Mouse (Mus musculus) monocyte, adult 2 months (primary cell): ENCODE measurements at regions not wholly inside any gene's neighbourhood (a gene's known extent, or its start where the extent isn't known, plus 50 kb on each side); places are given as distances from the start of the nearest gene placed in this dataset.

Source experiments
- DNase-seq, 2 experiments: peaks; one replicate each; pipeline ENCODE4 v3.0.0; 2022; ENCODE audit warnings: low spot score in 2 of 2, low read depth in 1 of 2

DNA sequence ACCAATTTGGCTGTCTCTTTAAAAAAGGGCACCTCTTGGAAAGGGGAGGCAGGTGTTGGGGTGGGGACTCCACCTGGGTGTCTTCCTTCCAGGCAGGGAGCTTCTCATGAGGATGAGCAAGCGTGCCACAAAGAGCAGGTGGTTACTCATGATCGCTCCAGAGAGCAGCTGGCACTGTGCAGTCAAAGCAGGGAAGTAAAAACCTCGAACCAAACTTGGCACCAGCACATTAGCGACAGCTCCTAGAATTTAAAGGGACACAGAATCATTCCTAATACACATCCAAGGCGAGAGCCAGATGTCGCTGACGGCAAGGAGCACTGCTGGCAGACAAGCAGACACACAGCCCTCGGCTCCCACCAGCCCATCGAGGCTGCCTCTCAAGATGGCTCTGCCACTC lies 70.4 kb downstream of the Irx5 start:
- no peak for DNase-seq

DNA sequence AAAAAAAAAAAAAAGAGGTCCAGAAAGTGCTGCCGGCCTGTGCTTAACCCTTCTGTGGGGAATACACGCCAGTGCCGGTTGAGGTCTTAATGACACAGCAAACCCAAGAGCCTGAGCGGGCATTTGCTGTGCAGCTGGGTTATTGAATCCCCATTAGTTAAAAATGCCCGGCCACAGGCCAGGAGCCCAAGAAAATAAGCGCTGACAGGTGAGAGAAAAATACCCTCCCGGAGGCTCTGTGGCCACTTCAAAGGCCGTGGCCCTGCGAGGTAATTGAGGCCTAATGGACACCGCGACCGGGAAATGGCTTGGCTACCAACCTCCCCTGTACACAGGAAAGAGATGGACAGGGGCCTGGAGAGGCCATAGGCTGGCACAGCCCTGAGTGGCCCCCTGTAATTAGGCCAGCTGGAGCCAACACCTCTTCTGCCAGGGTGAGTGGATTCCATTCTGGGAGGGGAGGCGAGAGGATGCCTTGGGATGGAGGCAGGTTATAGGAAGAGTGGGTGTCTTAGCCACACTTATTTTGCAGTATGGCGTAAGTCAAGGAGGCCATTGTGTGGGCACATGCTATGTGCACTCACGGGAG lies 79.7 kb downstream of the Irx5 start:
- DNase-seq, result no peak

DNA sequence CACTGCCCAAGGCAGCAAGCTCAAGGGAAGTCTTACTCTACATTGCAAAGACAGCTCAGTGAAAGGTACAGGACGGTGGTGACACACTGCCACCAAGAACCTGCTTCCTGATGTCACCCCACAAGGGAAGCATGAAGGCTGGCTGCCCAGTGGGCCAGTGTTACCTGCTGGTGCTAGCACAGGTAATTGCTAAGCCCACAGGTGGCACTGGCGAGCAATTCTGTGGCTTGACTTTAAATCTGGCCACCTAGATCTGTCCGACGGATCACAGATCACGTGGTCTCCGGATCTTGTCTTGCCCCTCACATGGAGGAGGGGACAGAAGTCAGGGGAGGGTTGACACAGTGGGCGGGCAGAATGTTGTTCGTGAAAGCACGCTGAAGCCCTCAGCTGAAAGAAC lies 80.9 kb downstream of the Irx5 start:
- no peak for DNase-seq

DNA sequence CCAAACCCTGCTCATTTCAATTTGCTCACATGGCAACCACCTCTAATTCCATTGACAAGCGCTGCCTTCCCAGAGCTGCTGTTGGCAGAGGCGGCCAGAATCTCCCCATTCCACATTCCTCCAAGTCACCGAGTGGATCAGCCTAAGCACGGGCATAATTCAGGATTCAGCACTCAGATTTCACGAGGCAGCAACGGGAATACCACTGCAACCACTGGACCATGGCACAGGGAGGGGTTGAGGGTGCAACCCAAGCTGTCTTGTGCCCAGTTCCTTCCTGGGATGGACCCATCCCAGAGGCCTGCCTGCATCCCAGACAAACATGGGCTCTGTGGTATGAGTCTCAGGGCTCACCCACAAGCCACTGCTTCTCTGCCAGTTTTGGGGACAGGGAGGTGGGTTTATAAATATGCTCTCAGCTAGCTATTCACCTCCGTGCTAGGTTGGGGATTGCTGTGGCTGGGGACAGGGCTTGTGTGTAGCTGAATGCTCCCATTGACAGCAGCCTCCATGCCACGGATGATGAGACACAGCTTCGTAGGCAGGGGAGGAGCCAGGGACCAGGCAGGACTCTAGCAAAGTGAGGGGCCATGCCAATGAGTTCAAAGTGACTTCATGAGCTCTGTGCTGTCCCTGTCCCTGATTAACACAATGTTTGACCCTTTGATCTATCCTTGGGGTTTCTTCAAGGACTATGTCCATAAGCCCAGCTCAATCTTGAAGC lies 82.5 kb downstream of the Irx5 start:
- DNase-seq, result no peak

DNA sequence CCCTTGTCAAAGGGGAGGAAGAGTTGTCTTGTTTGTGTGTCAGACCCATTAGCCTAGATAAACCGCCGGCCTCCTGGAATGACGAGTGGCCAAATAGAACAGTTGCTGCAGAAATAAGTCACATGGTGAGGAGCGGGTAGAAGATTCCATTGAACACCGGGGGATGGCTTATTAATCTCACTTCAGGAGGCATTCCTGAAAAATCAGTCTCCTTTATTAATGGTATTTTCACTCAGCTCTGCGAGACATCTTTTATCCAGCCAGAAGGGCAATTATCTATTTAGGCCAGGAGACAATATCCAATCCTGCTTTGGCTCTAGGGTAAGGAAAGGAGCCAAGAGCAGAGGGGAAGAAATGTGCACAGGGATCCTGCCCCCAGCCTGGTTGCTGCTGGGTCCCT lies 84.7 kb downstream of the Irx5 start:
- DNase-seq, result no peak

DNA sequence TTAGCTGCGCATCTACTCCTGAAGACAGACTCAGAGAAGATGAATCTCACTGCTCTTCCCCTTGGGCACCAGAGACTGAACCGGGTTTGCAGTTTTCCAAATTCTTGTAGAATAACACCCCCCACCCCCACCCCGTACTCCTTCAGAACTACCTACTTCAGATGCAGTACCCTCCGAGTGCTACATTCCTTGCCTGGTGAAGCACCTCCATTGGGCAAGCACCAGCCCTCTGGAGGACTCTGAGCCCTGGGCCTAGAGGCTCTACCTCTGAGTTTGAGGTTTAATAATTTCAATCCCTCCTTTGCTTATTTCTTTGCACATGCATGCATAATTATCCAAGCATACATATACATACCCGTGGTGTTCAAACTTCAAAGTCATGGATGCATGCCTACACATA lies 101.9 kb downstream of the Irx5 start:
- no peak for DNase-seq

DNA sequence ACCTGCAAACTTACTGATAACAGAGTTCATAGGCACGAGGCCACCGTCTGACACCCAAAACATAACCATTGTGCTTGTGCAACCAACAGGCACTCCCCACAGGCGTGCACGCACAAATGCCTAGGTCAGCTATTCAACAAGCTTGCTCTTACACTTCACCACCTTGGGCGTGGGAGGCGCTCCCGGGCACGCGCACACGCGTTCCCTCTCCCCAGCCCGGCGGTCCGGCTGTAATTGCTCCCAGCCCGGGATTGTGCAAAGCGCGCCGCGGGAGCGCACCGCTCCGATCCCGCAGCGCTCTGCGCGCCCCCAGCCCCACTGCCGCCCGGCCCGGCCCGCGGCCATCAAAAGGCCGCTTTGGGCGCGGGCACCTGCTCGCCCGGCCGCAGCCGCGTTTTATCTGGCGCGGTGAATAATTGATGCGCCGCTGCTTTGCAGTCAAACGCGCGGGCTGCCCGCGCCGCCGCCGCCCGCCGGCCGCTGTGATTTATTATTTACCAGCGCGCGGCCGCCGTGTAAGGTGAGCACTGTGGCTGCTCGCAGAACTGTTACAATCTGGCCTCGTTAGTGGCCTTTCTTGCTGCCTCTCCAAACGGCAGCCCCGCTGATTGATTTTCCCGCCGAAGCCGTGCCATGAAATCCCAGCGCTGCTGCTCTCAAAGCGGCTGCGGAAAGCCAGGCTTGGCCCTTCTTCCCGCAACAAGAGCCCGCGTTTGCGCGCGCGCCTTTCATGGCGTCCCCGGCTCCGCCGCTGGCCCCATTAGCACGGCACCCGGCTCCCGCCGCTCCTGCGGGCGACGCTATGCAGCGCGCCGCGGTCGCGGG lies 102.9 kb downstream of the Irx5 start:
- DNase-seq, result no peak

DNA sequence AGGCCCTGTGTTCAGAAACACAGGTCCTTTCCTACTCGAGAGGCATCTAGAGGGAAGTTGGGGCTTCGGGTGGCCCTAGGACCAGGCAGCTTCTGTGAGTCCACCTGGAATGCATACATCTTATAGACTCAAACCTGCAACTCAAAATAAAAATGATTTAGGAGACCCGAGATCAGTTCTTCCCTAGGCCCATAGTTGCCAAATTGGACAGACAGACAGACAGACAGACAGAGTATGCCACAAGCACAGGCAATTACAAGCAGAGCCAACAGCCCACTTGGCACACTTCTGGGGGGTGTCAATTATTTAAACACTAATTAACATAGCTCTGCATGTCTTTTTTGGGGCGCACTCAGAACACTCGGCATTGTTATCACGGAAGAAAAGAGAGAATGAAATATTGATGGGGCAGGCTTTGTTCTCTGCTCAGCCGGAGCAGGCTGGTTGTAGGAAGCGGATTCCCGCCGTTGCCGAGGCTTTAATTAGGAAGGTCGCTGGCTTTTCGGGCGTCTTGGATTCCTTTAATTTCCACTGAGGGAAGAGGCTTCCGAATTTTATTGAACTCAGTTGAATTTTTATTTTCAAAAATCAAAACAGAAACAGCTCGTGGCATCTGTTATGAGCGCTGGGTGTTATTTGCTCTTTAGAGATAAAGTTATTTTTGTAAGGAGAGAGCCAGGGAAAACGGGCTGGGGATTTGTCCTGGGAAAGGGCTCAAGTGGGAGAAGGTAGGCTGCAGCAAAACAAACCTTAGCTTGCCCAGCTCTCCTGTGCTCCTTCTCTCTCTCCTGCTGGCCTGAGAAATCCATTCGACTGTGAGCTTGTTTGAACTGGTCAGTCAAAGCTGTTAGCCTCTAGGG lies 111.9 kb downstream of the Irx5 start:
- DNase-seq, result no peak

DNA sequence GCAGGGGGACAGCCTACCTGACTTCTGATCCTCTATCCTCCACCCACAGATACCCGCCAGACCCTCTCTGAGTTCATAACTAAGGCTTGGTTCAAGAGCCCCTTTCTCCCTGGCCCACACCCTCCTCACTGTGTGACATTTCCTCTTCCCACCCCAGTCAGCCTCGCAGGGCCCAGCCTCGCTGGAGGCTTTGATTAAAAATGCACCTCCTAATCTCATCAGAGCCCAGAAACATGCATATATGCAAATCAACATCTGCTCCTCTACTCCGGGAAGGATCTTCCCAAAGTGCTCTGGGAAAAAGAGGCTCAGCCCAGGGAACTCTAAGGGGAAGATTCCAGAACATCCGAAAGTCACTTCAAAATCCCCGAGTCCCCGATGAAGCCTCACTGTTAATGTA lies 114.8 kb downstream of the Irx5 start:
- DNase-seq, result no peak

DNA sequence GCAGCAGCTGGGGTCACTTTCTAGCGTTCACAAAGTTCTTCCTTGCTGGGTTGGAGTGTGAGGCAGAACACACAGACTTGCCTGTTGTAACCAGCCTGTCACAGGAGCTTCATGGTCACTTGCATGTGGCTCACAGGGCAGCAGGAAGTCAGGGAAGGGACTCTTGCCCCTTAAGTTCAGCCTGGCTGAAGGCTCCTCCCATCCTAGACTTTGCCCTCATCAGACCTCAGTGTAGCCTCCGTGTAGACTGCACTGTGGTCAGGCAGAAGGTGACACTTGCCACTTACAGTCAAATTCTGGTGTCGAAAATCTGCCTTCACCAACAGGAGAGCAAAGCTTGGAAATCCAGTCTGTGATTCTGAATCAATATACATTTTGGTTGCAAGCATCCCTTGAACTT lies 115.4 kb downstream of the Irx5 start:
- DNase-seq, result no peak

DNA sequence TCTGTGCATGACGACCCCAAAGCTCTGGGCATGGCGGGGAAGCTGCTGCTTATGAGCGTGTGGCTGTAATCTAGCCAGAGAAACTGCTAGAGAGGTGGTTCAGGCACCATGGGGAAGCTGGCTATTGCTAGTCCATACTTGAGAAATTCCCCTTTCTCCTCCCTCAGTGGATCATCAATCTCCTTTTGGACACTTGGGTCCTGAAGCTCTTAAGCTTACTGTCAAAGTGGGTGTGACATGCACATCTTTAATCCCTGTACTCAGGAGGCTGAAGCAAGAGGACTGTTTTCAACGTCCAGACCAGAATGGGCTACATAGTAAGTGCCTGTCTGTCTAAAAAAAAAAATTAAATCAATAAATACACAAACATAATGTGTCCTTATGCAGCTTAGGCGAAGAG lies 125.0 kb downstream of the Irx5 start:
- DNase-seq, result no peak

DNA sequence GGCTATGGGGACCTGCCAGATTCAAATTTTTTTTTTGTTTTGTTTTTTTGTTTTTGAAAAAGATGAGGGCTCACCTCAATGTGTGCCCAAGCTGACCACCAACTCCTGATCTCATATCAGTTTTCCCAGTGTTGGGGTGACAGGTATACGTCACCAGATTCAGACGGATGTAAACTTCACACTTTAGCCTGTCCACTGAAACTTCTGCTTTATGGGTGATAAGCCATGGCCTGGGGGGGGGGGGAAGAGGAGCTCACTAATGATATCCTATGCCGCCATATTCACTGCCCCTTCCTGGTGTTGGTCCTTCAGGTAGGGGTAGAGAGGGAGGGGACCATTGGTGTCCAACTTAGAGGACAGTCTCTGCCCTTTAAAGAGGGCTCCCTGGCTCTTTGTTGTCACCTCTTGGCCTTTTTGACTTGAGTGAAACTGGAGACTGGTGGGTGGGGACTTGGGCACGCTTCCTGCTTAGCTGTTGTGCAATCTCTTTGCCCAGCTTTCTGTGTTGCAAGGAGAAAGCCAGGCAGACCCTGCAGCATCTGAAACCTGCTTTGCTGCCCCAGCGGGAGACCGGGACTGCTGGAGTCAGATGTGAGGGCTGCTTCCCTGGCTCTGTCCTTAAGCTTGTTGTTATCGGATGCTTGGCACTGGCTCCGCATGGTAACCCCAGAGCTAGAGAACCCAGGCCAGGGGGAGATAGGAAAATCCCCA lies 125.8 kb downstream of the Irx5 start:
- DNase-seq, result peak; percentile 5 to 12

DNA sequence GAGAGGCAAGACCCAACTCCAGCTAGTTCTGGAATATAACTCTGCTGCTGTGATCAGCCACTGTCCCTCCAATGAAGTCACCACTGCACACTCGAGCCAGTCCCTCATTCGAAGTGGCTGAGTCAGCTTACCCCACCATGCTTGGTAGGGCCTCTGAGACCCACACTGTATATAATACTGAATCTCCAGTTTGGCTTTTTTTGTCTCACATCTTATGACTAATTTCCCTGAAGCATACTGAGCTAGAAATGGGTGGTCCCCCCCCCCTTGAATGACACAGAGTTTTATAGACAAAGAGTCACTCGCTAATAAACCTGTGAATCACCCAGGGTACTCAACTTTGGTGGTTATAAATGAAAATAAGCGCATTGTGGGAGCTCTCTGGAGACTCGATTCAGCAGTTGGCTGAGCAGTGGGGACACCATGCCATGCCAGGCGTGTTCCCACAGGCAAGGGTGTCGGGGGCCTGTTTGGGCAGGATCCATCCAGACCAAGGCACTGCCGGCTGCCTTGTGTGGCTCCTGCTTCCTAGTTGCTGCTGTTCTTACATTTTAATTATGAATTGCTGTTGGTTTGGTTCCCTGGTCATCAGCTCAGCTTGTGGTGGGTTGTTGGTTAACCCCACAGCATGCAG lies 131.2 kb downstream of the Irx5 start:
- no peak for DNase-seq

DNA sequence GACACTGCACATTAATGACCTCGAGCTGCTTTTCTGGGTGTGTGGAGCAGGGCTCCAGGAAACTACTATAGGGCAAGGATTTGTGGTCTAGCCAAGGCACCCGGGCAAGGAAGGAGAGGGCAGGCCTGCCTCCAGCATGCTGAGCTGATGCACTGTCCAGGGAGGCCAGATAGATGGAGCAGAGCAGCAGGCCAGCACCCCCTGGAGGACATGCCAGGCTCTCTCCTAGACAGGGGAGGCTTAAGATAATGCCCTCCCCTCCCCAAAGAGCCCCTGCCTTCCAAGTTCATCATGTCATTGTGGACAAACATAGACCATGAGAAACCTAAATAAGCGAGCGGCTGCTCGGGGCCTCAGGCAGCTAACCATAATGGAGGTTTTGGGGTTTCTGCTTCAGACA lies 134.1 kb downstream of the Irx5 start:
- DNase-seq, result no peak

DNA sequence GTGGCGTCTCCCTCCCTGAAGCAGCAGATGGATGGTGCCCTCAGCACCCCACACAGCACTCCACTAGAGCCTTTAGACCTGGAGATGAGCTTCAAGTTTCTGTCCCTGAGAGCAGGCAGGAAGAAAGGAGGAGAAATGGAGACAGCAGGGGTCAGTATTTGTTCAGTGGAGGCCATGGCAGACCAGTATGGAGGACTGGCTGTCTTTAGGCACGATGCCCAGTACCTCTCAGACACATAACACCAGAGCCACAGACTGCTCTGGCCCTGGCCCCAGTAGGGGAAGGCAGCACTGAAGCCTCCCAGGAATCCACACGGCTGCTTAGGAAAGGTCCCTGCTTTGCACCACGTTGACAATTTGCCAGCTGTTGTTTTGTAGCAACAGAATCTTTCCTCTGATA lies 136.0 kb downstream of the Irx5 start:
- no peak for DNase-seq

DNA sequence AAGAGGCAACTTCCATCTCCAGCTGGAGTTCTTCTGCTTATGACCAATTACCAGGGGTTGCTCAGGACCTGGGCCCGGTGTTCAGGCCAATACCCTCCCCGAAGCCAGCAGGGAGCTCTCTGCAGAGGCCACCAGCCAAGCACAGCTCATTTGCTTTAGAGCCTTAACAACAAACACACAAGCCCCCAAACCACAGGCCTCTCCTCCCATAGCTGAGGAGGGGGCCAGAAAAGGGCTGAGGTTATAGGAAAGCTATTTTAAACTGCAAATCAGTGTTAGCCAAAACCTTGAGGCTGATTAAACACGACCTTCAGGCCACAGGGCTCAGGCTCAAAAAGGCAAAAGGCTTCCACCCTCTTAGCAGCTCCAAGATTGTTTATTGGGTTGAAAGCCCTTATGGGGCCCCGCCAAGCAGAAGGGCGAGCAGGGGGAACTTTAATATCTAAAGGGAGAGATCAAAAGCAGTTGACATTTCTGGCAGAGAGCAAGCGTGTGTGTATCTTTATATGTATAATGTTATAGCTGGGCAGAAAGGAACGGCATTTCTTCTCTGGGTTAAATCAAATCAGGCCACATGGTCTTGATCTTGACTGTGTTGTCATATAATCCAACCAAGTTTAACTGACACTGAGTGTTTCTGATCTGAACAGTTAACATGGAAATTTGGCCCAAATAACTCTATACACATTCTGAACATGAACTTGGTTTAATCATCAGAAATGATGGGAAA lies 148.3 kb downstream of the Irx5 start:
- no peak for DNase-seq

DNA sequence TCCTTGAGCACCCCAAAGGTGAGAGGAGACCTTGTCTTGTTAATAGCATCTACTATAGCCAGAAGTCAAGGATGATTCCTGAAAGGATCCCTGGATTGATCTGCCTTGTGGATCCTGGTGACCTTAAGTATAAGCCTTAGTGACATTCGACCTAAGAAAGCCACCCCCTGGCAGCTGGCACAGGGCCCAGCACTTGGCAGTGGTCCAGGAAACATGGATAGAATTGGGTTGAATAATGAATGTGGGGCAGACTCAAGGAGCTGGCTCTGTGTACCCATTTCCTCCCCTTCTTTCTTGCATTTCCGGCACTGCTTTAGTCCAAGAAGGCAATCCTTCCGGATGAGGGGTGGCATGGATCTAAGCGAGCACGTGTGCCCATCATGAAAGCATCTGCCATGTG lies 149.0 kb downstream of the Irx5 start:
- no peak for DNase-seq

DNA sequence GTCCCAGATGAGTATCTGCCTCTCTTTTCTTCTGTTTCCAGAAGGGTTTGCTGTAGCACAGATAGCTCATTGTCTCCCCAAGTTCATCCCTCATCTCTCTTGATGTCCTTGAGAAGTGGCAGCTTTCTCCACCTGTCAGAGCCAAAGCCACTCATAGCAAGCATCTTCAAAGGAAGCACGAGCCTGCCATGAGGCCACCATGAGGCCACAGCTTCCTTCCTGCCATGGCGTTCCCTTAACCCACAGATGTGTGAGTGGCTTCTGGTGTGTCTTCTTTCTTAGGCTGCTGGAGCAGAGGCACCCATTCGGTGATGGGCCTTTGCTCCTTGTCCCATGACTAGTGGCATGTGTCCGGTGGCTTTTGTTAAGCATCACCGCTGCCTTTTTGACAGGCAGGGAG lies 149.5 kb downstream of the Irx5 start:
- DNase-seq, result no peak

DNA sequence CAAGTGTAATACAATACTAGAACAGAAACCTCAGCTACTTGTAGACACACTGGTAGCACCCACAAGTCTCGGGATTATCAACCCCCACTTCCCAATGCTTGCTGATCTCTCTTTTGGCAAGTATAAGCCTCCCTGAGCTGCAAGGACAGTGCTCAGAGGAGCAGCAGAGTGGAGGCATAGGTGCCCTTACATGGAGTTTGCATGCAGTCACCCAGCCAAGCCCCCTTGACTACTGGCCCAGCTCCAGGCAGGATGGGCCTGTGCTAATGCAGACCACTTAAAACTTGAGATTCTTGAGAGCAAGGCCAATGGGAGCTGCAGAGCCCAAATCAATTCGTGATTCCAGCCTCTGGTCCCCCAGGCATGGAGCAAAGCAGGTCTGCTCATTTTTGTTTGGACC lies 158.0 kb downstream of the Irx5 start:
- no peak for DNase-seq

DNA sequence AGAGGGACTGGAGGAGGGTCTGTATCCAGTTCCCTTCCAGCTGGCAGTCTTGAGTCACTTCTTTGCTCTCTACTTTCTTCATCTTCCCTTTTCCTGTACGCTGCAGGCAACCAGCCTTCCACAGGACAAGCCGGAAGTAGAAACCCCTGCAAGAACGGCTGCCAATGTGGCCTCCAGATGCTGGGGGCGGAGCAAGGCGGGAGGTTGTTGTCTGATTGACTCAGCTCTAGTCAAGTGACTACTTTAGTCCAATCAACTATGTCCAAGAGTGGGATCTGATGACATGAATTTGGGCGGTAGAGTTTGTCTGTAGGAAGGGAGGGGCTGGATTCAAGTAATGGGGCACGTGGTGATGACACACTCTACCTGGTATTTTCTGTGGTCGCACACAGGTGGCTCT lies 156.1 kb upstream of the Irx6 start:
- DNase-seq, result no peak
